Mouse (Mus musculus) CD4-positive, CD25-positive, alpha-beta regulatory T cell, adult 2 months (primary cell): Measurements from ENCODE around the gene Pced1b.
"Not testable (repeated sequence)": the region's sequence is repeated elsewhere in the genome, so short reads cannot be mapped to it uniquely, and the experiment has no call there.

ENCODE experiments used
- DNase-seq: peaks from one replicate; pipeline ENCODE4 v3.0.0-alpha.2; 2012; ENCODE audit warnings: low read depth, low spot score

Pced1b gene

DNA sequence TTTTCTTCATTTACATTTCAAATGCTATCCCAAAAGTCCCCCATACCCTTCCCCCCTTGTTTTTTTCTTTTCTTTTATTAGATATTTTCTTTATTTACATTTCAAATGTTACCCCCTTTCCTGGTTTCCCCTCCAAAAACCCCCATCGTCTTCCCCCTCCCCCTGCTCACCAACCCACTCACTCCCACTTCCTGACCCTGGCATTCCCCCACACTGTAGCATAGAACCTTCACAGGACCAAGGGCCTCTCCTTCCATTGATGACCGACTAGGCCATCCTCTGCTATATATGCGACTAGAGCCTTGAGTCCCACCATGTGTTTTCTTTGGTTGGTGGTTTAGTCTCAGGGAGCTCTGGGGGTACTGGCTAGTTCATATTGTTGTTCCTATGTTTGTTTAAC, 125.1 kb downstream of the Pced1b start:
- DNase-seq, result not testable (repeated sequence)

DNA sequence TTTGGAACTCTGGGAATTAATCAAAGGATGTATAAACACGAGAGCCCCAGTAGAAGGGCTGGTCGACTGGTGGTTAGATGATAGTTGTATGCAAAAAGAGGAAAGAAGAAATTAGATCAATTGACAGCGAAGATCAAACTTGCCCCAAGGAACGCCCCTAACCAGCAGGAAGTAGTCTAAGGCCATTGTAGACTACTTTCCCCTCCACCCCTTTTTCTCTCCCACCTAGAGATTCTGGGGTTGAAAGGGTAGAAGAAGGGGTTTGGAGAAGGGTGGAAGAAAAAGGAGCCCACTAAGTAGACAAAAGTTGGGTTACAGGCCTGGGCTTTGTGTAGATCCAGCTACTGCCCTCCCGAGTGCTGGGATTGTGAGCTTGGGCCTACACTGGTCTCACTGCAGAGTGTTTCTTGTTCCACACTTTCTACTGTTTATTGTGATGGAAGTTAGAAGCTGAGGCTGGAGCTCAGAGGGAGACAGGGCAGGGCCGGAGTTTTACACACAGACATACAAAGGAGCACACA, 125.8 kb downstream of the Pced1b start:
- DNase-seq, result peak; percentile 68

DNA sequence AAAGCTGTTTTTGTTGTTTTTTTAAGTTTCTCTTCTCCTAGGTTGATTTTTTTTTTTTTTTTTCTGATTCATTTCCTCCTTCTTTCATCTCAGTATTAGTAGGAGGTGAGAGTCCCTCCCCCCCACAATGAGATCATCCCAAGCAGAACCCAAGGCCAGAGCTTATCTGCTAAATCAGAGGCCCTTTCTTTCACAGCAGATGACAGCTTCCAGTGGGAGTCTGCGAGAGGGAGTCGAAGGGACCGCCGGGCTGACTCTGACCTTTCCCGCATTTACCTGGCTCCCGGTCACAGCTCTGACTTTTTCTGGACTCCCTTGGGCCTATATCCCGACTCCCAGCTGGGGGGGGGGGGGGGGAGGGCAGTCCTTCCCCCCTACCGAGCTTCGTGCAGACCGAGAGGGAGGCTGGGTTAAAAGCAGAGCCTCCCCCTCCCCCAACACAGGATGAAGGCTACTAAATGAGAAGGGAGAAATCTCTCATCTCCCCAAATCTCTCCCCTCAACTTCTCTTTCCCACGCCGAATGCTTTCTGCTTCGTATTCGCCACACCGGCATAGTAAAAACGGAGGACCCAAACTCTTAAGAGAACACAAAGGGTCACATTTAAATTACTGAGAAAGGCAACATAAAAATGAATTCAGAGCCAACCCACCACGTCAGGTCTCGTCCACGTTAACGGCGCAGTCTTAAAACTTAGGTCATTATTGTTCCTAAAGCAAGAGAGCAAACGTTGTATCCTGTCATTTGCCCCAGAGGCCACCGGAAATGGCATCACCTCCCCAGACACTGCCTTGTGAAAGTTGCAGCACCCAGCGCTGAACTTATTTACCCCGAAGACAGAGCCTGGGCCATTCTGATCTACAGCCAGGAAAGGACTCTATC, 126.5 kb downstream of the Pced1b start:
- peak; percentile 91 for DNase-seq

DNA sequence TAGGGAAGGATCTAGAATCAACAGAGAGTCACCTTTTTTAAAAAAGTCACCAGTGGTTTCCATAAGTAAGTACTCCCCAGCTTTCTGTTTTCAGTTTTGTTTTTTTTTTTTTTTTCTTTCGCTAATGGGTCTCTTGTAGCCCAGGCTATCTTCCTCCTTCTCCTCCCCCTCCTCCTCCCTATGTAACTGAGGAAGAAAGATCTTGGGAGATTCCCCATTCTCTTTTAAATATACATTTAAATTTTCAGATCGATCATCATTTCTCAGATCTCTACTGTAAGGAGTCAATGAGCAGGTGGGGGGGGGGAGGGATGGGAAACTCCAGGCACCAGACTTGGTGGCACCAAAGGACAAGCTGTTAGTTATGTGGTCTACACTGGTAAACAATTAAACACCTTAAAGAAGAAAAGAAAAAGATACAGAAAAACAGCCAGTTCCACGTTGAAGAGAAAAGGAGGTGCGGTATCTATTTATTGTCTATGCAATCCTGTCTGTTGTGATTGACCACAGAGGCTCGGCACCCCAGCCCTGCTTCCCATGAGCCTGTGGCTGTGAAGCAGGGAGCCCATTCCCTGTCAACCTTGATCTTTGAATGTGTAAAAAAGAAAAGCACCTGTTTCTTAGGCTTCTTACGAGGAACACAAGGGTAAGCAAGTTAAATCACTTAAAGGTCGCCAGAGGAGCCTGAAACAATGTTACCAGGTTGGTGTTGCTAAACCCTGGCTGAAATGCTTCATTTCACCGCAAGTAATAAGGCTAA, 127.4 kb downstream of the Pced1b start:
- peak; percentile 60 for DNase-seq

DNA sequence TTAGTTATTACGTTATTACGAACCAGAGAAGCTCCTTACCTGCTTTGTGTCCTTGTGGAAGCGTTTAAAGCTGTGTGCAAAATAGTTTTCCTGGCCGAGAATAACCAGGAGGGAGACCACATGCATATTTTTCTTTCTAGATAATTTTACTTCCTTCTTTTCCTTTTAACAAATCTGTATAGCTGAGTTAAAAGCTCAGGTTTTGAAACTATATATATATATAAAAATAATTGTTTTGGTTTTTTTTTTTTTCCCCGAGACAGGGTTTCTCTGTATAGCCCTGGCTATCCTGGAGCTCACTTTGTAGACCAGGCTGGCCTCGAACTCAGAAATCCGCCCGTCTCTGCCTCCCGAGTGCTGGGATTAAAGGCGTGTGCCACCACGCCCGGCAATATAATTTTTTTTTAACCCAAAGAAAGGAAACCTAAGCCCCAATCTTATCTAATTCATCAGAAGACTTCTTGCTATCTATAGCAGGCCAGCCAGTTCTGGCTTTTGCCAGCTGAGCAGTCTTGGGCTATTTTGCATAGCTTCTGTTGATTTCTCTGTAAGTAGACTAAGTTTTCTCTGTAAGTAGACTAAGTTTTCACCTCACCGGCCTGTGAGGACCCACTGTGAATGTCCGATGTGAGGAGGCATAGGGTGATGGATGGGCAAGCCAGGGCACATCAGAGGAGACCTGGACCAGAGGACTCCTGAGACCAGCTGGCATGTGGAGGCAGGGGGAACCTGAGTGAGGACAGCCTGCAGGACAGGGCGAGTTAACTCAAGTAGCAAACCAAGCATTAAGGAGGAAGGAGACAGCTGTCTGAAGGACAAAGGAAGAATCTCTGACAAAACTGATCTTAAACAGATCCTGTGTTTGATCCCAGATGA, 128.2 kb downstream of the Pced1b start:
- peak; percentile 47 for DNase-seq

DNA sequence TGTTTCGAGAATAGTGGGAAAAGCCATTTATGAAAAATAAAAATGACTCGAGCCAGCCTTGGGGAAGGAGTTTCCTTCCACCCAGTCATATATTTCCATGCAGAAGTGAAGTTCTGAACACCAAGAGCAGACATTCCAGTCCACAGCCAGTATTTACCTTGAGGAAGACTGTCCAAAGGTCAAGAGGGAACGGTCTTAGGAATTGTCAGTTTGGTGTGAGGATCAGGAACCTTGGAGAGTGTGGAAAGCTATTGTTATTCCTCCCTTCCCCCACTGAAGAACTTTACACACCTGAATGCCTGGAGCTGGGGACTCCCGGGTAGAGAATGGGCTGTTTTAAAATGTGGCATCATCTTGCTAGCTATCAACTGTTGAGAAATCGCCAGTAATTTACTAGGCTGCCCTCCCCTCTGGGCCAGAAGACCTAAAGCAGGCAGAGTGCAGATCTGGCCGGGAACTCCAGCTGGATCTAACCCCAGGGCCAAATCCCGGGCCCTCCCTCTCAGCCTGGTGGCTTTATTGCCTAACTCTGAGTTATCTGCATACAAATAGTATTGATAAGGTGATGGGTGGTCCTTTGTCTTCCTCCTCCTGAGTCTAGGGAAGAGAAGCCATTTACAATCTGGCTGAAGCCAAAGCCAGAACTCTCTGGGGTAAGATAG, 129.3 kb downstream of the Pced1b start:
- no peak for DNase-seq

DNA sequence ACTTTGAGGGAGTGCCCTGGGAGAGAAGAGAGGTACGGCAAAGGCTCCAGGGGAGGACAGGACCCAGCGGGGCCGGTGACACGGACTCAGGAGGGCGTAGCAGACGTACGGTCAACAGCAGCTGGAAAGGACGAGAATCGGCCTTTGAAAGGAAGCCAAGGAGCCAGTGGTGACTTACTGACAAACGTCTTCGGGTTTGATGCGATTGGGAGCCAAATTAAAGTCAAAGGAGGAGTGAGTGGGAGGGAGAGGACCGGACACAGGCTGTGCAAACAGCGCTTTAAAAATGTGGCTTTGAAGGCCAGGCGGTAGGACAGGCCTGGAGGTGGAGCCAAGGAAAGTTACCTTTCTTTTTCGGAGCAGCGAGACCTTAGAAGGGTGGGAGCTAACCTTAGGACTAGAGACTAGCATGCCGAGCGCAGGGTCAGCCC, 129.9 kb downstream of the Pced1b start:
- no peak for DNase-seq

DNA sequence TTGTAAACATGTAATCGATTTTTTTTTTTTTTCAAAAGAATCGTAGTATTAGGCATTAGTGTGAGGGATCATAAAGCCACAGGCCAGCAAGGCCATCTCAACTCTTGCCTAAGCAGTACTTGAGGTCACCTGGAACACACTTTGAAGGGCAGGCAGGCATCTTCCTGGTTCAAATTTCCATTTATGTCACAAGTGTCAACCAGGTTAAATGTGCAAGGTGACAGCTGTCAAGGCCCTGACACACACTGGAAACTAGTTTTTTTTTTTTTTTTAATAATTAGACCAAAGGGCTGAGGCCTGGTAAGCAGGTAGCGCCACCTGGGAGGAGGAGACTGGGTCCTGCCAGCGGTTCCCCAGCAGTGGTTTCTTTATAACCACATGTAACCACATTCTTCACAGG, 131.2 kb downstream of the Pced1b start:
- peak; percentile 49 for DNase-seq

DNA sequence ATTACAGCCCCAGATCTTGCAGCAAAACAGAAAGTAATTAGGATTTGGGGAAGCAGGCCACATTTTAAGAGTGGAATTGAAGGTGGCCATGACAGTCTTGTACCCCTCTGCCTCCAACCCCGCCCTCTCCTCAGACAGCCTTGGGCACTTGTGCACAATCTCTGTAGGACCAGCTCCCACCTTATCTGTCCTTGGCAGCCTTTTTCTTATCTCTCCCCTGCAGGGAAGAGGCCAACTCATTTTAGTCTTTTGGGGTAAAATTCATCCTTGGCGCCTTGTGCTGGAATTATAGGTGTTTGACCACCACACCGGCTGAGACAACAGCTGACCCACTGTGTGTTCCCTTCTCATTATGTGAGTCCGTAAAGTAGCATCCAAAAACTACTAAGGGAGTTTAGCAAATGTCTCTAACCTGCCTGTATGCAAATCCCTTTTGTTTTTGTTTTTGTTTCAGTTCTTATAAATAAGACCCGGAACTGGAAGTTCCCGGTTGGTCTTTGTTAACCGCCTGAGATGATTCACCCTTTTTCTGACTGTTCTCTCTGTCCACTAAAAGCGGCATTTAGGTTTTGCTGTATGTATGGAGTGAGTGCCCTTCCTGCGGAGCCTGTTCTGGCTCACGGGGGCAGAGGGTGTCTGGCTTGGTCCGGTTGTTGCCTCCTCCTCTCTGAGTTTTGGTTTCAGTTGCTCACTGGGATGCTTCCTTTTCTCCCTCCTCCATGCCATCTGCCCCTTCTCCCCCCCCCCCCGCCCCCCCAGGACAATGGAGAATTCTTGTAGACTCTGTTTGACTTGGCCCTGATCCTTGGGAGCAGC, 132.8 kb downstream of the Pced1b start:
- DNase-seq, result no peak

DNA sequence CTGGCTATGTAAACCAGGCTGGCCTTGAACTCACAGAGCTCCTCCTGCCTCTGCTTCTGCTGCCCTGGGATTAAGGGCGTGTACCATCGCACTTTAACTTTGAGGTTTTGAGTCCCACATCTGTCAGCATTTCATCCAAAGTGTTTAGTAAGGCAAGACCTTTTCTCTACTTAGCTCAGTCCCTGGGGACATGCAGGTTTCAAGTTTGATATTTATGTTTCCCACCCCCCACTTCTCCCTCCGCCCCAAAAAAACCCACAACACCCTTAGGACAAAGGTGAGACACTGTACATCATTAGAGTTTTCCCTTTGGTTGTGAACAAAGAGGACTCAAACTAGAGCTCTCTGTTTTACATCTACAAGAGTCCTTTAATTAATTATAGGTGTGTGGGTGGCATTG, 135.7 kb downstream of the Pced1b start:
- DNase-seq, result no peak

DNA sequence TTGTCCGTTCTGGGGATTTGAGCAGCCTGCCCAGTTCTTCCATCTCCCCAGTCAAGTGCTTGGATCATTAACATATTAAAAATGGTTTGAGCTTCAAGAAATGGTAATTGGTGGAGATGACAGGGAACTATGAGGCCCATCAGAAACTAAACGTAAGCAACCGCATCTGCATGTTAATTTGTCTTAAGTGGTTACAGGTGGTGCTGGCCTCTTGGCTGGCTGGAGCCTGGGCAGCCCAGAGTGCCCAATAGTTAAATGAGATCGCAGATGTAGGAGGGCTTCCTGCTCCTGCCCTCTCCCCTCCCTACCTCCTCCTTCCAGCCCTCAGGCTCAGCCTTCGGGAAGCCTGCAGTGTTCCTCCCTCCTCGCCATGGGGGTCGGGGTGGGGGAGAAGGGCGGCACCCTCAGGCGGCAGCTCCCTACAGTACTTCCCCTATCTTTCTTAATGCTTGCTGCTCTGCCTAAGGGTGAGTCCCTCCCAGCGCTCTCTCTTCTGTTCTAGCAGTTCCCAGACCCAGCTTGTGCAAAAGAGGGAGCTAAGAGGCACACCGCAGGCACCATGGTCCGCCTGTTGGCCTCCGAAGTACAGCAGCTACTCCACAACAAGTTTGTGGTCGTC, 136.7 kb downstream of the Pced1b start:
- no peak for DNase-seq

DNA sequence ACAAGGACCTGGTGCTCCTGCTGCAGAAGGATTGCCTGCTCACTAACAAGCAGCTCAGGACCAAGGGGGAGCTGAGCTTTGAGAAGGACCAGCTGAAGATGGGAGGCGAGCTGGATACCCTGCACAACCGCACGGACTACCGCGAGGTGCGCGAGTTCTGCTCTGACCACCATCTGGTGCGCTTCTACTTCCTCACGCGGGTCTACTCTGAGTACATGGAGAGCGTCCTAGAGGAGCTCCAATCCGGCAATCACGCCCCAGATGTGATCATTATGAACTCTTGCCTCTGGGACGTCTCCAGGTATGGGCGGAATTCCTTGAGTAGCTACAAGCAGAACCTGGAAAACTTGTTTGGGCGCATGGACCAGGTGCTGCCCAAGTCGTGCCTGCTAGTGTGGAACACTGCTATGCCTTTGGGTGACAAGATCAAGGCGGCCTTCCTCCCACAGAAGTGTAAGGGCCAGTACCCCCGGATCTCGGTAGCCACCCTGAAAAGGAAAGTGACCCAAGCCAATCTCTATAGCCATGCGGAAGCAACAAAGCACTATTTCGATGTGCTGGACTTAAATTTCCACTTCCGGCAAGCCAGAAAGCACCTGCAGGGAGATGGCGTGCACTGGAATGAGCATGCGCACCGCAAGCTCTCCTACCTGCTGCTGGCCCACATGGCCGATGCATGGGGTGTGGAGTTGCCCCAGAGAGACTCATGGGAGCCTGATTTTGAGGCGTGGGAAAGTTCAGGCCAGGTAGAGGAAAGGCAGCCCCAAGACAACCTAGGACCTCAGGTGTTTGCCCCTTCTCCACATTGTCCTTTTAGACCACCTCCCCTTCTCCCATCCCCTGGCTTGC, 137.5 kb downstream of the Pced1b start:
- no peak for DNase-seq

DNA sequence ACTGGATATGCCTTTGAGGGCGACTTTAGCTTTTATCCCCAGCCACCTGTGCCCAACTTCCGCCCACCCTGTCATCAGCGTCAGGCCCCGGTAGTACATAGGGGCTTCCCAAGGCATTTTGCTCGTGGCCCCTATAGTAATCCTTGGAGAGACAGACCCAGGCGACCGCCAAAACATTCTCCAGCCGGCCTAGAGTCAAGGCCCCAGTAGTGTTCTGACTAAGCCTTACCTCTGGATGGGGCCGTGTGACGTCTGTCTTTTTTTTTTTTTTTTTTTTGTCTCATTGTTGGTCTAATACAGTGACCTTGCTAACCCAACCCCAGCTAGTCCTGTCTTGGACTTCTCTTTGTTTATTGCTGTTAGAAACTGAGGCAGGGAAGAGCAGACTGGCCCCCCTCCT, 138.3 kb downstream of the Pced1b start:
- DNase-seq, result not testable (repeated sequence)

DNA sequence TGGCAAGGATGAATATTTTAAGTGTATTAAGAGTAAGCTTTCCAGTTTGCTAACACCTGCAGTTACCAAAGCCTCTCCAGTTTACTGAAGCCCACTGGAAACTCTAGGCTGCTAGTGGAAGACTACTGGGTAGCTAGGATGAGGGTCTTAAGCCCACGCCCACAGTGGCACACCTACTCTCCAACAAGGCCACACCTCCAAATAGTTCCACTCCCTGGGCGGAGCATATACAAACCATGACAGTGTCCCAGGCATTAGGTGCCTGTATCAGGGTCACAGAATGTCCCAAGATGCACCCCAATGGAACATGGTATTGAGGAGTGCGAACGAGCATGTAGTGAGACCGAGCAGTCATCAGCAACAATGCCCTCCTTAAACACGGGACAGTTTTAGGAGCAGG, 140.9 kb downstream of the Pced1b start:
- no peak for DNase-seq

DNA sequence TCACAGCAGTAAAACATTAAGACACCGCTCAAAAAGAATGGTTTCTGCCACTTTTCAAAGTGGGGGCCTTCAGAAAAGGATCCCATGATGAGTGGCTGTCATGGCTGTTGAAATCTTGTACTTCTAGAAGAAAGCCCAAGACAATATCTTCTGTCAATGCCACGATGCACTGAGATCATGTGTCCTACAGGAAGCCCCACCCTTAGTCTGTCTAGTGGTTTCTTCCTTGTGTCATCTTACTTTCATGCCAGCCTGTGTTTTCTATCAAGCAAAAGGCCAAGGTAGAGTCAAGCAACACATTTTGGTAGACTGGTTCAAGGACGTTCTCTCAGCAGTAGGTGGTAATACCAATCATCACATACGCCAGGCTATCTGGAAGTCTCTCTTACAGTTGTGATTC, 142.7 kb downstream of the Pced1b start:
- DNase-seq, result peak; percentile 64

DNA sequence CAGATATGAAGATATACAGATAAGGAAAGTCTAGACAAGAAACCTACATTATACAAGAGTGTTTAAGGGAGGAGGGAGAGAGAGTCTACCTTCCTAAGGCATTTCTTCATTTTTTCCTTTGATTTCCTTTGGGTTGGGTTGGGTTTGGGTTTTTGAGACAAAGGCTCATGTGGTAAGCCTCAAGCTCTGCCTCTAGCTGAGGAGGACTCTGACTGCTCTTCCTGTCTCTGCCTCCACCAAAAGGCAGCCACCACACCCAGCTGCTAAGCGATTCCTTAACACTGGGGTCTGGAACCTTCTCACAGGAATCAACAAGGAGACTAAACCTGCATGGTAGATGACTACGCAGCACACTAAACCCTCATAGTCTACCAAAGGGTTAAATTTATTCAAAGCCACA, 143.9 kb downstream of the Pced1b start:
- DNase-seq, result peak; percentile 51

DNA sequence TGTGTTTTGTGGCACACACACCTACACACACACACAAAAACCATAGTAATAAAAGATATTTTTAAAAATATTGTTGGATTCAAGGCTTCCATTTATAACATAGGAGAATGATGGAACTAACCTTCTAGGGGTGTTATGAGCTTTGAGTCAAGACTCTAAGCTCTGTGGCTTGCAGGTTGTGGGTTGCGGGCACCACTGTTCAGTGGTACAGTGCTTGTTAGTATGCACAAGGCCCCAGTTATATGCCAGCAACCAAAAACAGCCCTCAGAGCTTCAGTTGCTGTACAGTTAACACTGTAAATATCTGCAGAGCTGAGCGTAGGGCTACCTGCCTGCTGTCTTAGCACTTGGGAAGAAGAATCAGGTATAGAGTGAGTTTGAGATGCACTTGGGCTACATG, 144.5 kb downstream of the Pced1b start:
- DNase-seq, result no peak

DNA sequence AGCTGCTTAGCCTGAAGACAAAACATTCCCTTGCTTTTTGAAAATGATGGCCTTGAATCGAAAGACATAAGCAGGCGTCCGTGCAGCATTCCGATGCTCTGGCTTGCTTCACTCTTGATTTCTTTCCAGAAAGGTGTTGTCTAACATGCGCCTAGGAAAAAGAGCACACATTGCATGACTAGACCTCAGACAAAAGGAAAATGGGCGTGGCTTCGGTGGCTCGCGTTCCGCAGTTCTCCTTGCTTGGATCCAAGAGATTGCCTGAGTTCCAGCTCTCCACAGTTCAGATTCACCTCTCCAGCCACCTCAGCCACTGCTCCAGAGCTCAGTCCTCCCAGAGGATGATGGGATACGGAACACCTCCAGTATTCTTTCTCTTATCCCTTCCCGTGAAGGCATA, 147.7 kb downstream of the Pced1b start:
- DNase-seq, result no peak
